Mouse (Mus musculus) myocyte (in vitro differentiated cells): ENCODE results near the gene Als2. TPM values are rescaled to one million over a fixed set of nuclear protein-coding genes. Genes with fewer than 3 reads are reported as not detected.
A peak's percentile ranks its signal among the peaks of the same experiment; 100 is the strongest.

Experiments
- H3K27me3 ChIP-seq: one replicate; pipeline ENCODE4 v1.6.1; 2011; ENCODE audit not compliant: control insufficient read depth, insufficient read depth, insufficient read length
- H3K36me3 ChIP-seq: one replicate; pipeline ENCODE4 v1.6.1; 2011; ENCODE audit not compliant: control insufficient read depth, insufficient read depth
- H3K4me2 ChIP-seq: one replicate; pipeline ENCODE4 v1.6.1; 2011; ENCODE audit warnings: low read depth, control low read depth
- H3K4me3 ChIP-seq: one replicate; pipeline ENCODE4 v1.5.1; 2011; ENCODE audit warnings: mild to moderate bottlenecking, control low read depth, moderate library complexity
- H3K79me2 ChIP-seq: one replicate; pipeline ENCODE4 v1.6.1; 2011; ENCODE audit not compliant: control insufficient read depth, insufficient read depth
- H3ac ChIP-seq: one replicate; pipeline ENCODE4 v1.6.1; 2011; ENCODE audit not compliant: control insufficient read depth, insufficient read length
- CEBPB ChIP-seq: IDR thresholded peaks from 2 replicates; pipeline ENCODE4 v1.6.1; 2011; ENCODE audit warnings: mild to moderate bottlenecking, moderate library complexity; ENCODE audit not compliant: poor library complexity, insufficient read depth, severe bottlenecking
- E2F4 ChIP-seq: IDR thresholded peaks from one replicate; pipeline ENCODE4 v1.6.1; 2011; ENCODE audit warnings: mild to moderate bottlenecking, control low read depth, moderate library complexity; ENCODE audit not compliant: insufficient read depth
- MAX ChIP-seq: IDR thresholded peaks from one replicate; pipeline ENCODE4 v1.6.1; 2011; ENCODE audit warnings: low read depth, mild to moderate bottlenecking, control low read depth
- MYOD1 ChIP-seq, 3 experiments: IDR thresholded peaks; one replicate each; pipeline ENCODE4 v1.6.1; 2011; ENCODE audit warnings: control low read depth in 2 of 3, low read depth in 2 of 3, mild to moderate bottlenecking in 2 of 3, moderate library complexity in 1 of 3; ENCODE audit not compliant: insufficient read length in 2 of 3, control insufficient read depth in 1 of 3
- MYOG ChIP-seq, 3 experiments: IDR thresholded peaks; one replicate each; pipeline ENCODE4 v1.6.1; 2011; ENCODE audit warnings: control low read depth in 2 of 3, low read depth in 2 of 3, mild to moderate bottlenecking in 2 of 3; ENCODE audit not compliant: insufficient read length in 2 of 3, control insufficient read depth in 1 of 3, insufficient read depth in 1 of 3
- POLR2A ChIP-seq: IDR thresholded peaks from one replicate; pipeline ENCODE4 v1.6.1; 2011; ENCODE audit warnings: low read depth, mild to moderate bottlenecking, control low read depth, moderate library complexity; ENCODE audit not compliant: insufficient read length
- POLR2AphosphoS2 ChIP-seq: IDR thresholded peaks from one replicate; pipeline ENCODE4 v1.6.1; 2011; ENCODE audit warnings: low read depth, control low read depth; ENCODE audit not compliant: insufficient read length
- REST ChIP-seq: IDR thresholded peaks from one replicate; pipeline ENCODE4 v1.6.1; 2011; ENCODE audit warnings: mild to moderate bottlenecking, control low read depth, moderate library complexity; ENCODE audit not compliant: insufficient read depth, insufficient read length
- SRF ChIP-seq: IDR thresholded peaks from one replicate; pipeline ENCODE4 v1.6.1; 2011; ENCODE audit warnings: low read depth; ENCODE audit not compliant: control insufficient read depth, insufficient read length
- TCF12 ChIP-seq: IDR thresholded peaks from one replicate; pipeline ENCODE4 v1.6.1; 2011; ENCODE audit warnings: mild to moderate bottlenecking, control low read depth; ENCODE audit not compliant: poor library complexity, insufficient read depth, severe bottlenecking
- TCF3 ChIP-seq: IDR thresholded peaks from one replicate; pipeline ENCODE4 v1.6.1; 2011; ENCODE audit warnings: low read depth, control low read depth; ENCODE audit not compliant: insufficient read length
- USF1 ChIP-seq: IDR thresholded peaks from one replicate; pipeline ENCODE4 v1.6.1; 2011; ENCODE audit warnings: low read depth, mild to moderate bottlenecking, control low read depth, moderate library complexity
- polyA plus RNA-seq: library from polyadenylated mRNA; unstranded; fragments of >200 nt; fragmentation: generic; extraction: Trizol; gene quantifications from one replicate; pipeline ENCODE4 v1.2.1, GENCODE M21; 2012; ENCODE audit warnings: missing spikeins

Als2 gene
- polyA plus RNA-seq, 1 experiment: 7.8 TPM

DNA sequence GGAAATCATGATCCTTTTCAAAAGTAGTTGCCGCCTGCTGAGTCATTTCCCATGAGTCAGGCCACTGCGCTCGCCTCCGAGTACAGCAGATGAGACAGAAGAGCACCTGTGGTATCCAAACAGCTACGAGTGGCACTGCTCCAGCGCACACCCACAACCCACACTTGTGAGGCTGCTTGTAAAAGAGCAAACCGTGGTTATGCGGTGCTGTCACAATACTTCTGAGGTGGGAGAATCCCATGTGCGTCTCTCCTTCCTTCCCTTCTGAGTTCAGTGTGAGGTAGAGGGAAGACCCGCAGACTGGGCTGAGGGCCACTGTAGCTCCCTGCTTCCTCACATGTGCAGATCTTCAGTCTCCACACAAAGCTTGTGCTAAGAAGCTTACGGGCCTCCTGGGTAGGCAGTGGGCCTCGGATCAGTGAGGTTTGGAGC lies 74.0 kb downstream of the Als2 start, which contains the start of gene Mpp4:
TSS of gene Mpp4 (minus strand) at position 360 of the 432 bp plus-strand sequence.
- Histone ChIP-seq H3K36me3 (peaks cover 18% of the 10 kb centered on the region), H3K27me3 (no peaks in the 10 kb centered on the region), H3K79me2 (no peaks in the 10 kb centered on the region), H3K4me2 (peak within 1 kb of the TSS; percentile 78), H3K4me3 (no peak within 1 kb of the TSS), H3ac (no peak within 1 kb of the TSS)
- no peak for TF ChIP-seq POLR2A
- no peak for TF ChIP-seq SRF
- peak; percentile 23 to 87 (median 48) for TF ChIP-seq MYOG (IDR thresholded peaks at IDR 0.05; ENCODE audit: control insufficient read depth in 1 of 3, insufficient read depth in 1 of 3, insufficient read length in 2 of 3, low read depth in 2 of 3)
- TF ChIP-seq USF1: no peak
- peak; percentile 45 for TF ChIP-seq TCF3
- TF ChIP-seq MYOD1 (IDR thresholded peaks at IDR 0.05; ENCODE audit: control insufficient read depth in 1 of 3, insufficient read length in 2 of 3, low read depth in 2 of 3): peak in 2 of 3 experiments; percentile 85 to 94
- TF ChIP-seq REST: no peak
- TF ChIP-seq E2F4: peak; percentile 40
- no peak for TF ChIP-seq TCF12
- TF ChIP-seq POLR2AphosphoS2: no peak
- no peak for TF ChIP-seq MAX
- TF ChIP-seq CEBPB: no peak

DNA sequence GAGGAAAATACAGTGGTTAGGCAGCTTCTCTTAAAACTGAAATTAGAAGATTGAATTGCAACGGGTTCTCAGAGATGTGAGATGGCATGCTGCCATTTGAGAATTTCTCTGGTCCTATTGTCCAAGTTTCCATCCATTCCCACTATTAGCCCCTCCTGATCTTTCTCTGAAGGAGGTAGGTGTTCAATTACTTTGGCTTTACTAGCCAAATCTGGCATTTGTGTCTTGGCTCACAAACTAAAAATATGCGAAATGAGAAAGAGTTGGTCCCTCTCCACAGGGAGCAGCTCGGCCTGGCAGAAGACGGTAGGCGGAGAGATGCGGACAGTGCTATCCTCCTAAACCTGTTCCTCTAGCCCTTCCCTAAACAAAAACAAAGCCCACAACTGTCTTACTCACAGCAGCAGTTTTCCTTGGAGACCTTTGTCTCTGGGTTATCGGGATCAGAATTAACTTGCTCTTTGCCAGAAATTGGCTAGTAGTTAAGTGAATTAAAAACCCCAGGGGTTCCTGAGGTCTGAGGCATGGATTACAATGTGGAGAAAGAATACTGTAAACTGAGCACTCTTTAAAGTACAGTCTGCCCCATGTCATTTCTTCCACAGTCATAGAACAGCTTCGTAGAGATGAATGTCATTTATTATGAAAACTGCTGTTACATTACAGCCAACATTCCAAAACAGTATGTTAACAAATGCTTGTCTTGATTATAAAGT lies 74.6 kb downstream of the Als2 start:
- Histone ChIP-seq H3K79me2 (no peaks in the 10 kb centered on the region), H3K4me2 (peak overlapping the region; percentile 78), H3K36me3 (peaks cover 14% of the 10 kb centered on the region), H3K4me3 (no peak overlapping the region), H3K27me3 (no peaks in the 10 kb centered on the region), H3ac (no peak overlapping the region)
- TF ChIP-seq POLR2AphosphoS2 (no peak), CEBPB (no peak), POLR2A (no peak), TCF3 (no peak), MAX (no peak), E2F4 (no peak), USF1 (no peak), SRF (no peak), MYOG (IDR thresholded peaks at IDR 0.05; ENCODE audit: control insufficient read depth in 1 of 3, insufficient read depth in 1 of 3, insufficient read length in 2 of 3, low read depth in 2 of 3) (no peak)

DNA sequence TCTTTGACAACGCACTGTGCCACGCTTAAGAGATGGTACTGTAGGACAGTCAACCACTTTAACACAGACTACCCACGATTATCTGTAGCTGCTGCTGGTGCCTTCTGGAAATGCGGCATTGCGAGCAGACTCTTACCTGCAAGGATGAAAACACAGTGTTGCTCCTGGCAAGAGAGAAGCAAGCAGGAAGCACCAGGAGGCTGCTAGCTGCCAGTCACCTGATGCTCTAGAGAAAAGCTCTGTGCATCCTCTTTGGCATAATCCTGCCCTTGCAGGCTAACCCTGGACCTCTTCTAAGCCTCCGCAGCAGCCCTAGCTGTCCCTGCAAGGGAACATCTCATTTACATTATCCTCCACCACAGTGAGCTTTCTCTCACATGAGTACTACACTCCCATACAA lies 75.6 kb downstream of the Als2 start:
- peaks cover 7% of the 10 kb centered on the region for H3K36me3 ChIP-seq
- H3K4me3 ChIP-seq: no peak overlapping the region
- no peak overlapping the region for H3ac ChIP-seq
- TF ChIP-seq REST: no peak
- no peak for TF ChIP-seq POLR2AphosphoS2
- no peak for TF ChIP-seq MYOD1 (IDR thresholded peaks at IDR 0.05; ENCODE audit: control insufficient read depth in 1 of 3, insufficient read length in 2 of 3, low read depth in 2 of 3)
- no peak for TF ChIP-seq TCF3
- TF ChIP-seq CEBPB: no peak
- TF ChIP-seq SRF: no peak
- no peak for TF ChIP-seq MAX
- no peak for TF ChIP-seq MYOG (IDR thresholded peaks at IDR 0.05; ENCODE audit: control insufficient read depth in 1 of 3, insufficient read depth in 1 of 3, insufficient read length in 2 of 3, low read depth in 2 of 3)
- no peaks in the 10 kb centered on the region for H3K79me2 ChIP-seq
- H3K4me2 ChIP-seq: peak overlapping the region; percentile 78
- H3K27me3 ChIP-seq: no peaks in the 10 kb centered on the region

DNA sequence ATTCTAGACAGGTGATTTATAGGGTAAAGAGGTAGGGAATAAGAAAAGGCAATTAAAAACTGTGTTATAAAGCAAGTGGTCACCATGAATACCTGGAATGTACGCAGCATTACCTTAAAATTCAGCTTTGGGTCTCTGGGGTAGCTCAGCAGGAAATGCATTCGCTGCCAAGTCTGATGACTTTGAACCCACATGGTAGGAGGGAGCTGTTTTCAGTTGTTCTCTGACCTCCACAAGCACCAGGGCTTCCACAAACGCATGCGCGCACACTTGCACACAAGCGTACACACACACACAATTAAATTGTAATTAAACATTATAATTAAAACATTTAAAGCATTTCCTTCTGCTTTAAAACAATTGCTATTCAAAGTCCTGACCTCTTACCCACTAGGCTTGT lies 76.2 kb downstream of the Als2 start:
- Histone ChIP-seq H3K36me3 (peaks cover 2% of the 10 kb centered on the region), H3K4me3 (no peak overlapping the region), H3ac (no peak overlapping the region), H3K79me2 (no peaks in the 10 kb centered on the region), H3K4me2 (no peak overlapping the region), H3K27me3 (no peaks in the 10 kb centered on the region)
- TF ChIP-seq CEBPB (no peak), USF1 (no peak), E2F4 (no peak), TCF3 (no peak), MYOD1 (IDR thresholded peaks at IDR 0.05; ENCODE audit: control insufficient read depth in 1 of 3, insufficient read length in 2 of 3, low read depth in 2 of 3) (no peak), REST (no peak), MAX (no peak), POLR2AphosphoS2 (no peak), SRF (no peak), TCF12 (no peak), MYOG (IDR thresholded peaks at IDR 0.05; ENCODE audit: control insufficient read depth in 1 of 3, insufficient read depth in 1 of 3, insufficient read length in 2 of 3, low read depth in 2 of 3) (no peak), POLR2A (no peak)

DNA sequence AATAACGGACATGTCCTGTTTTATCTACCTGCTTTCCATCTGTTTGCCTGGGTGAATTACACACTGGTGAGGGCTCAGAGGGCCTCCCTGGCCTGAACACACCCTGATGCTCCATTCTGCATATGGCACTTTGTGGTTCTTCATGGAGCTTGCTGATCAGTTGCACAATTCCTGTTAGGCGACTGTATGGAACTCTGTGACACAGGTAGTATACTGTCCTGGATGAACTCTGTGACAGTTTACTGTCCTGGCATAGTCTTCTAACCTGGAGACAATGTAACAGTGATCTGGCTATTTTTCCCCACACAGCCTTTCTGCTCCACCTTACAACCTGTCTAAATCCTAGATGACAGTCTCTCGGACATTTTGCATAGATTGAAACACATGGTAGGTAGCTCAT lies 77.9 kb downstream of the Als2 start:
- no peak for TF ChIP-seq MYOG (IDR thresholded peaks at IDR 0.05; ENCODE audit: control insufficient read depth in 1 of 3, insufficient read depth in 1 of 3, insufficient read length in 2 of 3, low read depth in 2 of 3)
- TF ChIP-seq USF1: no peak
- TF ChIP-seq POLR2AphosphoS2: no peak
- no peak for TF ChIP-seq TCF3
- no peak for TF ChIP-seq E2F4
- no peak for TF ChIP-seq CEBPB
- no peak for TF ChIP-seq SRF
- H3K27me3 ChIP-seq: no peaks in the 10 kb centered on the region
- H3K4me3 ChIP-seq: no peak overlapping the region
- no peaks in the 10 kb centered on the region for H3K79me2 ChIP-seq
- no peak overlapping the region for H3K4me2 ChIP-seq
- H3K36me3 ChIP-seq: no peaks in the 10 kb centered on the region
- no peak overlapping the region for H3ac ChIP-seq
